Mouse (Mus musculus): Measurements from ENCODE around the gene Olfr693.

DNA sequence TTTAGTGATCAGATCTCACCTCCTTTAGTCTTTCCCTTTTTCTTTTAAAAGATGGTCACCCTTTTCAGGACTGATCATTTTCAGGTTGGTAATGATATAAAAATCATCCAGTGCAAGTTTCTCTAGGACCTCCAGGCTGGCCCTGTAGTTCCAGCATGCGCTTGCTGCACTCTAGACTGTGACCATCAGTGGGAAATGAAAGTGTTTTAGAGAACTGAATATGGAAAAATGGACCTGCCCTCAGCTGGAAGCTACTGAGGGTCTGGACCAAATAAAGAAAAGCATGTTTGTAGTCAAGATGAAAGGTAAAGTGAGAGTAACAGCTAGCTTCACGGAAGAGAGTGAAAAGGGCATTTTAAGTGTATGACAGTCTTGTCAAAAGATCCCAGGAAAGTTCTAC, 5.0 kb upstream of the Olfr693 start:
- no peak for TF ChIP-seq CTCF (IDR thresholded peaks at IDR 0.05; ENCODE audit: low read depth, low read length)
- TF ChIP-seq POLR2A (IDR thresholded peaks at IDR 0.05; ENCODE audit: extremely low read depth, insufficient read depth, low read length) = no peak

All from liver, adult 2 months (tissue).